Mouse (Mus musculus): Measurements from ENCODE around the gene Olfr644. TPM values are rescaled to one million over a fixed set of nuclear protein-coding genes. Genes with fewer than 3 reads are reported as not detected.

The Olfr644 gene
- polyA plus RNA-seq (2017; shearing (Covaris generic)) = not detected

GRCm38 (mm10) chr7:104071769-104072168 is at the start of gene Olfr644:
Olfr644 (minus strand) TSS chr7:104071869.

GRCm38 (mm10) chr7:104104757-104104972 is 33.0 kb upstream of the Olfr644 start, which contains the start of gene Olfr646:
Olfr646 (plus strand) TSS chr7:104104873.

GRCm38 (mm10) chr7:104085365-104085764 is 13.7 kb upstream of the Olfr644 start, which contains the start of gene Olfr645:
Olfr645 (minus strand) TSS chr7:104085465.

GRCm38 (mm10) chr7:104061345-104061744 is 10.3 kb downstream of the Olfr644 start, which contains the start of gene 4930516K23Rik:
4930516K23Rik (minus strand) TSS chr7:104061445.

GRCm38 (mm10) chr7:104052566-104052965 is 19.1 kb downstream of the Olfr644 start, which contains the start of gene Olfr642:
Olfr642 (minus strand) TSS chr7:104052666.

GRCm38 (mm10) chr7:104035145-104035544 is 36.5 kb downstream of the Olfr644 start, which contains the start of gene Olfr641:
Olfr641 (plus strand) TSS chr7:104035445.

GRCm38 (mm10) chr7:104025473-104025872 is 46.2 kb downstream of the Olfr644 start, which contains the start of gene Olfr640:
Olfr640 (minus strand) TSS chr7:104025573.

GRCm38 (mm10) chr7:104017203-104017602 is 54.5 kb downstream of the Olfr644 start, which contains the start of gene Olfr639:
Olfr639 (minus strand) TSS chr7:104017303.

Other genes starting within 250 kb of the Olfr644 start
- gene Hbb-bs, start 243.8 kb downstream of the Olfr644 start, polyA plus RNA-seq (2017; shearing (Covaris generic)) = 100 to 1,000 TPM; 302 to 371 TPM
- gene Hbb-bh2, start 231.3 kb downstream of the Olfr644 start, polyA plus RNA-seq (2017; shearing (Covaris generic)) = not detected
- not detected for gene Hbb-bh1, start 228.7 kb downstream of the Olfr644 start, polyA plus RNA-seq (2017; shearing (Covaris generic))
- not detected for gene Hbb-y, start 218.7 kb downstream of the Olfr644 start, polyA plus RNA-seq (2017; shearing (Covaris generic))
- not detected for gene Olfr66, start 185.6 kb downstream of the Olfr644 start, polyA plus RNA-seq (2017; shearing (Covaris generic))
- gene Olfr64, start 177.4 kb downstream of the Olfr644 start, polyA plus RNA-seq (2017; shearing (Covaris generic)) = not detected
- not detected for gene Olfr65, start 168.4 kb downstream of the Olfr644 start, polyA plus RNA-seq (2017; shearing (Covaris generic))
- not detected for gene Olfr631, start 143.0 kb downstream of the Olfr644 start, polyA plus RNA-seq (2017; shearing (Covaris generic))
- gene Olfr632, start 137.5 kb downstream of the Olfr644 start, polyA plus RNA-seq (2017; shearing (Covaris generic)) = not detected
- not detected for gene Olfr633, start 127.4 kb downstream of the Olfr644 start, polyA plus RNA-seq (2017; shearing (Covaris generic))
- gene Olfr635, start 100.7 kb downstream of the Olfr644 start, polyA plus RNA-seq (2017; shearing (Covaris generic)) = under 1 TPM in 1 of 2 experiments, not detected in 1; 0.04 TPM
- not detected for gene Olfr638, start 73.1 kb downstream of the Olfr644 start, polyA plus RNA-seq (2017; shearing (Covaris generic))
- under 1 TPM; 0.04 TPM for gene Olfr639, start 54.6 kb downstream of the Olfr644 start, polyA plus RNA-seq (2017; shearing (Covaris generic))
- not detected for gene Olfr640, start 46.3 kb downstream of the Olfr644 start, polyA plus RNA-seq (2017; shearing (Covaris generic))
- gene Olfr641, start 36.4 kb downstream of the Olfr644 start, polyA plus RNA-seq (2017; shearing (Covaris generic)) = not detected
- gene Olfr642, start 19.2 kb downstream of the Olfr644 start, polyA plus RNA-seq (2017; shearing (Covaris generic)) = under 1 TPM in 1 of 2 experiments, not detected in 1; 0.05 TPM
- under 1 TPM in 1 of 2 experiments, not detected in 1; 0.18 TPM for gene 4930516K23Rik, start 10.4 kb downstream of the Olfr644 start, polyA plus RNA-seq (2017; shearing (Covaris generic))
- not detected for gene Olfr645, start 13.6 kb upstream of the Olfr644 start, polyA plus RNA-seq (2017; shearing (Covaris generic))
- gene Olfr646, start 33.0 kb upstream of the Olfr644 start, polyA plus RNA-seq (2017; shearing (Covaris generic)) = not detected
- gene Ubqln5, start 58.0 kb upstream of the Olfr644 start, polyA plus RNA-seq (2017; shearing (Covaris generic)) = not detected
- gene Olfr643, start 65.5 kb upstream of the Olfr644 start, polyA plus RNA-seq (2017; shearing (Covaris generic)) = not detected
- not detected for gene Ubqln3, start 71.4 kb upstream of the Olfr644 start, polyA plus RNA-seq (2017; shearing (Covaris generic))
- gene Ubqlnl, start 78.7 kb upstream of the Olfr644 start, polyA plus RNA-seq (2017; shearing (Covaris generic)) = under 1 TPM in 1 of 2 experiments, not detected in 1; 0.57 TPM
- not detected for gene Olfm5, start 93.0 kb upstream of the Olfr644 start, polyA plus RNA-seq (2017; shearing (Covaris generic))
- under 1 TPM in 1 of 2 experiments, not detected in 1; 0.10 TPM for gene Olfr648, start 111.5 kb upstream of the Olfr644 start, polyA plus RNA-seq (2017; shearing (Covaris generic))
- not detected for gene Olfr649, start 124.1 kb upstream of the Olfr644 start, polyA plus RNA-seq (2017; shearing (Covaris generic))
- gene Trim6, start 146.9 kb upstream of the Olfr644 start, polyA plus RNA-seq (2017; shearing (Covaris generic)) = 1 to 10 TPM; 1.9 to 2.3 TPM
- gene Trim34a, start 172.6 kb upstream of the Olfr644 start, polyA plus RNA-seq (2017; shearing (Covaris generic)) = 10 to 100 TPM; 37.5 to 46.9 TPM
- 10 to 100 TPM; 26.9 to 27.7 TPM for gene Trim5, start 216.2 kb upstream of the Olfr644 start, polyA plus RNA-seq (2017; shearing (Covaris generic))
- gene Trim12a, start 243.6 kb upstream of the Olfr644 start, polyA plus RNA-seq (2017; shearing (Covaris generic)) = 100 to 1,000 TPM; 132 to 180 TPM